In genomic region chr7:44604619-44605018, GRCm38 (mm10) we compare ENCODE assay signal across 10 mouse cellular contexts. TPM values are rescaled to one million over a fixed set of nuclear protein-coding genes. Genes with fewer than 3 reads are reported as not detected.
DNase-seq lines count a peak whose midpoint lies in the region; ATAC-seq lines count a peak whose summit lies in the region.
"Had no signal": no experiment of that assay in that cellular context is flagged by ENCODE, and none has a peak within 500 bp of the region (broad histone marks: within the 10 kb centered on the region; RNA-seq: fewer than 3 reads in every experiment).

No protein-coding gene starts in this region.

- DNase-seq in kidney, postnatal 25 days: no peak
- no peak for DNase-seq in forebrain, embryonic 10.5 days (ENCODE audit: extremely low spot score, low spot score)
- DNase-seq in limb, embryonic 10.5 days (ENCODE audit: low spot score): no peak
- no peak for DNase-seq in spleen, postnatal 4 days (ENCODE audit: low spot score in 2 of 2)
- DNase-seq in left cerebral cortex, adult 18-20 months (ENCODE audit: low spot score in 2 of 2): no peak
- no peak for DNase-seq in right cerebral cortex, adult 2 months (ENCODE audit: low spot score in 2 of 2)

- peak overlapping the region; percentile 24 for H3K4me3 ChIP-seq in kidney, embryonic 16.5 days (ENCODE audit: low read length)
- H3K4me3 ChIP-seq in forebrain, embryonic 10.5 days: peak overlapping the region; percentile 51
- peak overlapping the region; percentile 45 for H3K4me3 ChIP-seq in limb, embryonic 10.5 days
- H3K4me3 ChIP-seq in neural tube, embryonic 13.5 days: peak overlapping the region; percentile 30
- H3K4me3 ChIP-seq: erythroblast, embryonic 14.5 days had no signal

- H3K9me3 ChIP-seq in kidney, embryonic 16.5 days (ENCODE audit: low read length): no peaks in the 10 kb centered on the region
- H3K9me3 ChIP-seq in forebrain, embryonic 10.5 days: no peaks in the 10 kb centered on the region
- H3K9me3 ChIP-seq in limb, embryonic 10.5 days (replicated peaks): no peaks in the 10 kb centered on the region
- no peaks in the 10 kb centered on the region for H3K9me3 ChIP-seq in neural tube, embryonic 13.5 days

- H3K27me3 ChIP-seq in kidney, embryonic 16.5 days (ENCODE audit: insufficient read depth, low read length): peaks cover 66% of the 10 kb centered on the region
- peaks cover 96% of the 10 kb centered on the region for H3K27me3 ChIP-seq in forebrain, embryonic 10.5 days (ENCODE audit: poor library complexity, severe bottlenecking)
- peaks cover 89% of the 10 kb centered on the region for H3K27me3 ChIP-seq in limb, embryonic 10.5 days (ENCODE audit: low read depth, poor library complexity, severe bottlenecking)
- peaks cover 62% of the 10 kb centered on the region for H3K27me3 ChIP-seq in neural tube, embryonic 13.5 days

- H3K27ac ChIP-seq in kidney, embryonic 16.5 days (ENCODE audit: low read length): no peak overlapping the region
- peak overlapping the region; percentile 84 for H3K27ac ChIP-seq in forebrain, embryonic 10.5 days
- H3K27ac ChIP-seq in limb, embryonic 10.5 days: peak overlapping the region; percentile 79
- H3K27ac ChIP-seq in neural tube, embryonic 13.5 days (replicated peaks): no peak overlapping the region

- ATAC-seq in kidney, embryonic 16.5 days (ENCODE audit: low FRiP score, low TSS enrichment): no peak
- peak; percentile 24; the same call in 1 of the 2 replicates for ATAC-seq in neural tube, embryonic 13.5 days (ENCODE audit: low read depth)

- no peaks in the 10 kb centered on the region for H3K36me3 ChIP-seq in kidney, embryonic 16.5 days (ENCODE audit: insufficient read depth, low read length)
- no peaks in the 10 kb centered on the region for H3K36me3 ChIP-seq in forebrain, embryonic 10.5 days (replicated peaks)
- no peaks in the 10 kb centered on the region for H3K36me3 ChIP-seq in limb, embryonic 10.5 days
- no peaks in the 10 kb centered on the region for H3K36me3 ChIP-seq in neural tube, embryonic 13.5 days

- 1% methylated on average over 8 of the region's 8 CpGs for WGBS in kidney, embryonic 16.5 days
- under 1% methylated on average over 8 of the region's 8 CpGs for WGBS in forebrain, embryonic 10.5 days
- WGBS in limb, embryonic 10.5 days: under 1% methylated on average over 8 of the region's 8 CpGs
- 1% methylated on average over 8 of the region's 8 CpGs for WGBS in neural tube, embryonic 13.5 days

- H3K4me1 ChIP-seq in kidney, embryonic 16.5 days (ENCODE audit: insufficient read depth, low read length): peaks cover 4% of the 10 kb centered on the region; the same call in 1 of the 2 replicates
- peaks cover 62% of the 10 kb centered on the region for H3K4me1 ChIP-seq in forebrain, embryonic 10.5 days
- peaks cover 42% of the 10 kb centered on the region for H3K4me1 ChIP-seq in limb, embryonic 10.5 days
- peaks cover 35% of the 10 kb centered on the region for H3K4me1 ChIP-seq in neural tube, embryonic 13.5 days (replicated peaks)

- no peak overlapping the region for H3K9ac ChIP-seq in kidney, embryonic 16.5 days (replicated peaks; ENCODE audit: low read length)
- H3K9ac ChIP-seq in neural tube, embryonic 13.5 days: peak overlapping the region; percentile 34; the same call in 1 of the 2 replicates

- H3K4me2 ChIP-seq in kidney, embryonic 16.5 days (replicated peaks; ENCODE audit: low read depth, low read length): peak overlapping the region; percentile 45
- H3K4me2 ChIP-seq in neural tube, embryonic 13.5 days: peak overlapping the region; percentile 53

RNA-seq across cellular contexts. Expression of gene Kcnc3, which starts 14.2 kb away (rescaled TPM):
- 0.11 and 0.14 TPM in 2 replicates for polyA plus RNA-seq in kidney, embryonic 16.5 days (2015; fragmentation: Nextera tagmentation; extraction: Ambion mirVana)
- 0.80 and 0.84 TPM in 2 replicates for polyA plus RNA-seq in forebrain, embryonic 10.5 days (2016; fragmentation: Nextera tagmentation; extraction: Ambion mirVana)
- 0.21 and 0.28 TPM in 2 replicates for polyA plus RNA-seq in limb, embryonic 10.5 days (2016; fragmentation: Nextera tagmentation; extraction: Ambion mirVana)
- 4.7 and 5.2 TPM in 2 replicates for polyA plus RNA-seq in neural tube, embryonic 13.5 days (2015; fragmentation: Nextera tagmentation; extraction: Ambion mirVana)
- total RNA-seq in left cerebral cortex, adult 18-20 months (2021): 100 to 1,000 TPM in 1 of 2 experiments, 10 to 100 TPM in 1; 94.5 to 111 TPM
- total RNA-seq: hematopoietic stem cell, adult 5-6 weeks had no signal

RNA-seq across cellular contexts. Expression of gene Napsa, which starts 32.4 kb away (rescaled TPM):
- polyA plus RNA-seq in kidney, embryonic 16.5 days (2015; fragmentation: Nextera tagmentation; extraction: Ambion mirVana): 70.0 and 83.8 TPM in 2 replicates
- 0.29 and 0.48 TPM in 2 replicates for polyA plus RNA-seq in forebrain, embryonic 10.5 days (2016; fragmentation: Nextera tagmentation; extraction: Ambion mirVana)
- 0.14 and 0.20 TPM in 2 replicates for polyA plus RNA-seq in limb, embryonic 10.5 days (2016; fragmentation: Nextera tagmentation; extraction: Ambion mirVana)
- polyA plus RNA-seq in neural tube, embryonic 13.5 days (2015; fragmentation: Nextera tagmentation; extraction: Ambion mirVana): 1.2 and 1.6 TPM in 2 replicates
- total RNA-seq in left cerebral cortex, adult 18-20 months (2021): under 1 TPM in 1 of 2 experiments, not detected in 1; 0.37 TPM

RNA-seq across cellular contexts. Expression of gene Nr1h2, which starts 50.9 kb away (rescaled TPM):
- 93.1 and 94.3 TPM in 2 replicates for polyA plus RNA-seq in kidney, embryonic 16.5 days (2015; fragmentation: Nextera tagmentation; extraction: Ambion mirVana)
- polyA plus RNA-seq in forebrain, embryonic 10.5 days (2016; fragmentation: Nextera tagmentation; extraction: Ambion mirVana): 74.6 and 76.2 TPM in 2 replicates
- 74.5 and 82.2 TPM in 2 replicates for polyA plus RNA-seq in limb, embryonic 10.5 days (2016; fragmentation: Nextera tagmentation; extraction: Ambion mirVana)
- polyA plus RNA-seq in neural tube, embryonic 13.5 days (2015; fragmentation: Nextera tagmentation; extraction: Ambion mirVana): 60.1 and 65.2 TPM in 2 replicates
- 10 to 100 TPM; 75.2 to 85.6 TPM for total RNA-seq in left cerebral cortex, adult 18-20 months (2021)

RNA-seq across cellular contexts. Expression of gene Pold1, which starts 56.0 kb away (rescaled TPM):
- 105 and 107 TPM in 2 replicates for polyA plus RNA-seq in kidney, embryonic 16.5 days (2015; fragmentation: Nextera tagmentation; extraction: Ambion mirVana)
- 190 and 195 TPM in 2 replicates for polyA plus RNA-seq in forebrain, embryonic 10.5 days (2016; fragmentation: Nextera tagmentation; extraction: Ambion mirVana)
- 175 and 184 TPM in 2 replicates for polyA plus RNA-seq in limb, embryonic 10.5 days (2016; fragmentation: Nextera tagmentation; extraction: Ambion mirVana)
- 22.5 and 22.7 TPM in 2 replicates for polyA plus RNA-seq in neural tube, embryonic 13.5 days (2015; fragmentation: Nextera tagmentation; extraction: Ambion mirVana)
- total RNA-seq in left cerebral cortex, adult 18-20 months (2021): 10 to 100 TPM in 1 of 2 experiments, 1 to 10 TPM in 1; 9.7 to 10.8 TPM

Comparison
In these comparisons a context has a peak if more than half of its experiments do, and no peak if none do; other contexts are left out.
1. H3K27ac ChIP-seq: peak in forebrain, embryonic 10.5 days (single experiment) and limb, embryonic 10.5 days (single experiment); none in kidney, embryonic 16.5 days (single experiment) and neural tube, embryonic 13.5 days (single experiment).
2. RNA of gene Napsa, which starts 32.4 kb away (polyA plus RNA-seq): 70.0 to 83.8 TPM in kidney, embryonic 16.5 days; 1.2 to 1.6 TPM in neural tube, embryonic 13.5 days, 0.29 to 0.48 TPM in forebrain, embryonic 10.5 days and 0.14 to 0.20 TPM in limb, embryonic 10.5 days; every median in the first group is over 10 times any median in the second.
3. Peak in every context shown above with its lines, with median percentiles within 50 percentile points of each other: H3K4me3 ChIP-seq.